Mouse (Mus musculus) limb, embryonic 11.5 days (tissue): Measurements from ENCODE around the gene Cmbl. TPM values are rescaled to one million over a fixed set of nuclear protein-coding genes. Genes with fewer than 3 reads are reported as not detected.

ENCODE experiments used
- ATAC-seq: fragments of 200-750 bp; cut with Nextera tagmentation; 2 replicates; pipeline ENCODE4 v1.8.0; 2017; ENCODE audit warnings: low read depth; ENCODE audit not compliant: insufficient number of reproducible peaks, low FRiP score, low TSS enrichment
- DNase-seq: peaks from one replicate; pipeline ENCODE4 v3.0.0-alpha.2; 2015; ENCODE audit warnings: low spot score
- H3K27ac ChIP-seq: fragments of 300-500 bp; sonication (generic); replicated peaks from 2 replicates; pipeline ENCODE4 v1.5.1; 2014; ENCODE audit warnings: low read depth, mild to moderate bottlenecking, low read length
- H3K27me3 ChIP-seq: fragments of 300-500 bp; sonication (generic); 2 replicates; pipeline ENCODE4 v1.6.1; 2014; ENCODE audit warnings: mild to moderate bottlenecking, low read length, mixed read lengths; ENCODE audit not compliant: control insufficient read depth, insufficient read depth
- H3K36me3 ChIP-seq: fragments of 300-500 bp; sonication (generic); 2 replicates; pipeline ENCODE4 v1.6.1; 2014; ENCODE audit warnings: mild to moderate bottlenecking, low read length, moderate library complexity, mixed read lengths; ENCODE audit not compliant: control insufficient read depth, insufficient read depth
- H3K4me1 ChIP-seq: fragments of 300-500 bp; sonication (generic); 2 replicates; pipeline ENCODE4 v1.6.1; 2014; ENCODE audit warnings: low read length, mixed read lengths; ENCODE audit not compliant: control insufficient read depth, insufficient read depth
- H3K4me2 ChIP-seq: fragments of 300-500 bp; sonication (generic); 2 replicates; pipeline ENCODE4 v1.6.1; 2014; ENCODE audit warnings: low read depth, mild to moderate bottlenecking, moderate library complexity; ENCODE audit not compliant: severe bottlenecking
- H3K4me3 ChIP-seq: fragments of 300-500 bp; sonication (generic); 2 replicates; pipeline ENCODE4 v1.5.1; 2014; ENCODE audit warnings: low read depth, low read length
- H3K9ac ChIP-seq: fragments of 300-500 bp; sonication (generic); 2 replicates; pipeline ENCODE4 v1.6.1; 2014; ENCODE audit warnings: mild to moderate bottlenecking, low read length
- H3K9me3 ChIP-seq: fragments of 300-500 bp; sonication (generic); 2 replicates; pipeline ENCODE4 v1.6.1; 2016; ENCODE audit warnings: low read length; ENCODE audit not compliant: control insufficient read depth
- WGBS: fragments of 180-500 bp; shearing (Covaris S2); extraction: QIAGEN DNeasy Blood & Tissue Kit; methylation state at CpG from one replicate; pipeline ENCODE4 v1.1.7; 2014; 5-methylcytosine and 5-hydroxymethylcytosine counted together
- polyA plus RNA-seq: library from polyadenylated mRNA; unstranded; fragments of >200 nt; fragmentation: Nextera tagmentation; extraction: Ambion mirVana; gene quantifications from 2 replicates; pipeline ENCODE4 v1.2.1, GENCODE M21; 2014

Gene Cmbl
- polyA plus RNA-seq, 1 experiment from 2014 or later, result 1.1 TPM

DNA sequence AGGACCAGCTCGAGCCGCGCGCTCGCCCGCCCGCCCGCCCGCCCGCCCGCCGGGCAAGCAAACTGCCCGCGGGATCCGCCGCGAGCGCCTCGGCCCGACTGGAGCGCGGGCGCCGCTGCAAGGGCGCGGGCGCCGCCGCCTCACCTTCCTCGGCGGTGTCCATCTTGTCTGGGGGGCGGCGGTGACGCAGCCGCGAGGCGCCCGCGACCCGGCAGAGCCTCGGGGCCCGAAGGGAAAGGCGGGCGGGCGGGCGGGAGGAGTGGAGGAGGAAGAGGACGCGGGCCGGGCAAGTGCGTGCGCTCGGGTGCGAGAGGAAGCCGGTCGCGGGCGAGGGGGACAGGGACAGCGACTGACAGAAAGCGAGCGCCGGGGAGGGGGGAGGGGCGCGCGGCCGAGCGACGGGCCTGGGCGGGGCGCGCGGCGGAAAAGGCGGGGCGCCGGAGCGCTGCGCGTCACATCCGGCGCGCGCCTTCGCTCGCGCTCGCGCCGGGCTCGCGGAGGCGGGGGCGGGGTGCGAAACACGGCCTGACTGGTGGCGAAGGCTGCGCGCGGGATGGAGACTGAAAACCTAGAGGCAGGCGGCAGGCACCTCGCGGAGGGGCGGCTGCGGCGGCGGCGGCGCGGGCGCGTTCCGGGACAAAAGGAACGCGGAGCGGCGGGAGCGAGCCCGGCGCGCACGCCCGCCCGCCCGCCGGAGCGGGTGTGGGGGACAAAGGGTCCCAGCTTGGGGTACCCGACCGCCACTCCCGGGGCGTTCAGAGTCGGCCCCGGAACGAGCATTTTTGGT lies 34.3 kb upstream of the Cmbl start, which contains the start of gene March6:
Gene March6, minus strand, starts transcription at position 395 of the 787 bp plus-strand sequence.
- Histone ChIP-seq H3K4me3 (peak within 1 kb of the TSS; percentile 97), H3K27ac (peak within 1 kb of the TSS; percentile 96), H3K36me3 (no peaks in the 10 kb centered on the region; the same call in 1 of the 2 replicates), H3K4me1 (peaks cover 5% of the 10 kb centered on the region), H3K27me3 (no peaks in the 10 kb centered on the region), H3K4me2 (peak within 1 kb of the TSS; percentile 65), H3K9ac (peak within 1 kb of the TSS; percentile 93), H3K9me3 (no peaks in the 10 kb centered on the region)
- ATAC-seq (peak; percentile 91), DNase-seq (peak; percentile 92)
- WGBS, result under 1% methylated on average over 99 of the region's 132 CpGs

DNA sequence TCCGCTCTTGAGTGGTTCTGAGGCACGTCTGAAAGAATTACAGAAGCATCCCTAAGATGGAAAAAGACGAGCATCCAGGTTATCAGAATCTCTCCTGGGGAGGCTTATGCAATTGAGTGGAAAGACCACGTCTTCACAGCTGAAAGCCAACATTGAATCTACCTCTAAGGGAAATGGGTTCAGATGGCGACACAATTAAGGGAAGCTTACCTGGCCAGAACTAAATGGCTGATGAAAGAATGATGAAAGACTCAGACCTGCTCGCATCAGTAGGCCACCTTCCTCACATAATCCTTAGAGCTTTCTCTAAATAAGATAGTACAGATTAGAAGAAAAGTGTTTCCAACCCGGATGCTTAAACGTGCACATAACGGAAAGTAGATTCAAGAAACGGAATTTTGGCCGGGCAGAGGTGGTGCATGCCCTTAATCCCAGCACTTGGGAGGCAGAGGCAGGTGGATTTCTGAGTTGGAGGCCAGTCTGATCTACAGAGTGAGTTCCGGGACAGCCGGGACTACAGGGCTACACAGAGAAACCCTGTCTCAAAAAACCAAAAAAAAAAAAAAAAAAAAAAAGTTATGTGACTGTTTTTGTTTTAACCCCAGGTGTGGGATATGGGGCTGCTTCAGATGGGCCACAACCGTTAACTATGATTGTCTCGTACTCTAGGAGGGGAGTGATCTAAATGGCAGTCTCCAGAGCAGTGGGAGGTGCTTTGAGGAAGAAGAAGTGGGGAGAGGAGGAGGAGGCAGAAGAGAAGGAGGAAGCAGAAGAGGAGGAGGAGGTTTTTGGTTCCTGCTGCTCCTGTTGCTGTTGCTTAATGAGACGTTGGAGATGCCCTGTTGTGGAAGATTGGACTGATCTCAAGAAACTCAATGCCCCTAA lies 33.5 kb upstream of the Cmbl start:
- H3K27ac ChIP-seq, result peak overlapping the region; percentile 96
- peak overlapping the region; percentile 93 for H3K9ac ChIP-seq
- H3K4me1 ChIP-seq, result peaks cover 8% of the 10 kb centered on the region
- H3K36me3 ChIP-seq, result no peaks in the 10 kb centered on the region; the same call in 1 of the 2 replicates
- DNase-seq, result no peak
- no peaks in the 10 kb centered on the region for H3K27me3 ChIP-seq
- peak overlapping the region; percentile 65 for H3K4me2 ChIP-seq
- ATAC-seq, result 0 out of 2 replicates have a peak, but pooled peaks have one; percentile 1
- peak overlapping the region; percentile 97 for H3K4me3 ChIP-seq
- 27% methylated on average over 16 of the region's 16 CpGs for WGBS
- H3K9me3 ChIP-seq, result no peaks in the 10 kb centered on the region

DNA sequence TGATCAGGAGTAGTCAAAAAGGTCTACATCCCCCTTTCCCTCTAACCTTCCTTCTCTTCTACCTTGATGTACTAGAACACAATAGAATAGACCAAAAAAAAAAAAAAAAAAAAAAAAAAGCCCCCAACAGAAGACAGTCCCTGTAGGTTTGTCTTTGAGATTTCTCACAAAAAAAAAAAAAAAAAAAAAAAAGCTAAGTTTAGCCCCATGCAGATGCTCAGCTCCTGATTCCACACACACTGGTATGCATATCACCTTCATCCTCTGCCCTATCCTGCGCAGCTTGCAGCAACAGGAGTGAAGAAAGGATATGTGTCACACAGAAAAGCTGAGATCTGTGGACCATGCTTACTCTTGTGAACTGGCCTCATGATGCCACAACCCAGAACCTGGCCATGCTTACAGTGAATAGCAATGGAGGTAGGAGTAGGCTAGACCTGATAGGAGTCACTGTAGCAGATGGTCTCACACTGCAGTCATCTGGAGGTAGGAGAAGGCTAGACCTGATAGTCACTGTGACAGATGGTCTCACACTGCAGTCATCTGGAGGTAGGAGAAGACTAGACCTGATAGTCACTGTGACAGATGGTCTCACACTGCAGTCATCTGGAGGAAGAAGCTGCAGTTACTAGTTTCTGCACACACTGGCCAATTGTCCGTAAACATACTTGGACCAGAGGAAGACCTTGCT lies 32.7 kb upstream of the Cmbl start:
- 97% methylated on average over 2 of the region's 2 CpGs for WGBS

DNA sequence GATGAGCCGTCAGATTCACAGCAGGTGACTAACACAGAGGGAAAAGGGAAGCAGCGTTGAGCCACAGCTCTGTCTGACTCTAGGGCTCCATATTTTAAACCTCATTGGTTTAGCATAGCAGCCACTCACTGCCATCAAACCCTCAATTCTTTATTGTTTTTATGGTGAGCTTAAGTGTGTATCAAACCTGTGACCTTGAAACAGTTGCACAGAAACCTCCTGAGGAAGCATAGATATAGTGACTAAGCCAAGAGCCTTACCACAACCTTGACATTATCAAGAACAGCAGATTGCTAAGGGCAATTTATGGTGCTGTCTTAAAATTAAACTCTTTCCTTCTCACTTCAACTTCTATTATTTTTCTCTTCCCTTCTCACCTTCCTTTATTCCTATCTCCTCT lies 31.7 kb upstream of the Cmbl start:
- 88% methylated on average over 2 of the region's 2 CpGs for WGBS
- H3K4me2 ChIP-seq, result no peak overlapping the region
- H3K36me3 ChIP-seq, result no peaks in the 10 kb centered on the region
- H3K4me1 ChIP-seq, result peaks cover 8% of the 10 kb centered on the region
- no peak overlapping the region for H3K9ac ChIP-seq
- H3K9me3 ChIP-seq, result no peaks in the 10 kb centered on the region
- H3K27ac ChIP-seq, result no peak overlapping the region
- DNase-seq, result no peak
- no peaks in the 10 kb centered on the region for H3K27me3 ChIP-seq
- no peak overlapping the region for H3K4me3 ChIP-seq
- no peak for ATAC-seq

More for the DNA sequence above, 32.7 kb upstream of the Cmbl start:
- no peaks in the 10 kb centered on the region for H3K9me3 ChIP-seq
- no peak overlapping the region for H3K4me3 ChIP-seq
- H3K27me3 ChIP-seq, result no peaks in the 10 kb centered on the region
- H3K9ac ChIP-seq, result no peak overlapping the region
- no peak overlapping the region for H3K4me2 ChIP-seq
- H3K27ac ChIP-seq, result no peak overlapping the region
- H3K36me3 ChIP-seq, result no peaks in the 10 kb centered on the region; the same call in 1 of the 2 replicates
- peaks cover 8% of the 10 kb centered on the region for H3K4me1 ChIP-seq
- peak; percentile 21 for DNase-seq
- ATAC-seq, result no peak

DNA sequence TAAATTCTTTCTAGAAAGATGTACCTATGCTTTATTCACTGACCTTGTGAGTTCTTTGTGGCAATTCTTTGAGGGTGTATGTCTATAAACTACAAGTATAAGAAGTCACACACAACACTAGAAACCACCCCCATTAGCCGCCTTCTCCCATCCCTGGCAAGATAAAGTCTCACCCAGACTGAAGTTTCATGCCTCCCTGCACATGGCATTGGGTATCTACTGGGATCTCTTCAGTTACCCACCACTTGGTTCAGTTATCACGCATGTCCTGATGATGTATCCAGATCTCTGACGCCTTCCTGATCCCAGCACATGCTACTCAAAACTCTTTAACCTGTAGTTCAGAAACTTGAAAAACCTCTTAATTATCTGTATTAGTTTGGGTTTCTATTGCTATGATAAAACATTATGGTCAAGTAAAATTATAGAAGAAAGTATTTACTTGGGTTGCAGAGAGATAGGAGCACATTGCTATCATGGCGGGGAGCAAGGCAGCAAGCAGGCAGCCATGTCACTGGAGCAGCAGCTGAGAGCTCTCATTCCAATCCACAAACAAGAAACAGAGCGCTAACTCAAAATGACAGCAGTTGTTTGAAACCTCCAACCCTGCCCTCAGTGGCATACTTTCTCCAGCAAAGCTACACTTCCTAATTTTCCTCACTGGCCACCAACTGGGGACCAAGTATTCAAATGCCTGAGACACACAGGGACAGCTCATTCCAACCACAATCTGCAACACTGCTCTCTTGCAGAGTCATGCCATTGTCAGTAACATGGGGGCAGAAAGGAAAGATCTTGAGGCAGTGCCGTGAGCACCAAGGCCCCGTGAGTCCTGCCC lies 30.5 kb upstream of the Cmbl start:
- Histone ChIP-seq H3K4me2 (no peak overlapping the region), H3K27ac (no peak overlapping the region), H3K27me3 (no peaks in the 10 kb centered on the region), H3K36me3 (no peaks in the 10 kb centered on the region), H3K4me3 (no peak overlapping the region), H3K4me1 (0 out of 2 replicates have a peak, but pooled peaks cover 3% of the 10 kb centered on the region), H3K9ac (no peak overlapping the region), H3K9me3 (no peaks in the 10 kb centered on the region)
- ATAC-seq (no peak), DNase-seq (no peak)
- WGBS, result 87% methylated on average over 7 of the region's 7 CpGs

DNA sequence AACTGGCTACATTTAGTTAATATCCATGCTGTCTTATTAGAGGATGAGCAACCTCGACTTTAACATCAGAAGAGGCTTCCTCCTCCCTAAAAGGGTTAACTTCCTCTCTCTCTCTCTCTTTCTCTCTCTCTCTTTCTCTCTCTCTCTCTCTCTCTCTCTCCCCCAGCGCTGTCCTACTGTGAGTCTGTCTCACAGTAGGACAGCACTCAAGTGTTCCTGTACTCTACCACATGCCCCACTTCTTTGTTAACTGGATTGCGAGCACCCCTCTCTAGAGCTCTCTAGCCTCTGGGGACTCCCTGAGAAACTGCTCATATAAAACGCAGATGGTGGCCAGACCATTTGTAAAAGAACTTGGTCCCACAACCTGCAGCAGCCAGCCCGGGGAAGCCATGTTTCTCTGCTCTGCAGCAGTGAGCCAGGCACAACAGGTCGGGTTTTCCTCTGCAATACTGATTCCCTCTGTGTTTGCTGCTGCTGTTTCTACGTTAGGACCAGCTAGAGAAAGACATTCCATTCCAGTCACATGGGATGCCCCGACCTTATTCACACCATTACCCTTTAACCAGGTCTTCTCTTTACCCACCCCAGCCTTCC lies 29.8 kb upstream of the Cmbl start:
- no peak overlapping the region for H3K4me3 ChIP-seq
- DNase-seq (peak; percentile 29), ATAC-seq (no peak)
- H3K36me3 ChIP-seq, result no peaks in the 10 kb centered on the region
- H3K4me2 ChIP-seq, result no peak overlapping the region
- H3K9me3 ChIP-seq, result no peaks in the 10 kb centered on the region
- 33% methylated on average over 8 of the region's 8 CpGs for WGBS
- H3K27me3 ChIP-seq, result no peaks in the 10 kb centered on the region
- 0 out of 2 replicates have a peak, but pooled peaks cover 3% of the 10 kb centered on the region for H3K4me1 ChIP-seq
- H3K27ac ChIP-seq, result no peak overlapping the region
- no peak overlapping the region for H3K9ac ChIP-seq

DNA sequence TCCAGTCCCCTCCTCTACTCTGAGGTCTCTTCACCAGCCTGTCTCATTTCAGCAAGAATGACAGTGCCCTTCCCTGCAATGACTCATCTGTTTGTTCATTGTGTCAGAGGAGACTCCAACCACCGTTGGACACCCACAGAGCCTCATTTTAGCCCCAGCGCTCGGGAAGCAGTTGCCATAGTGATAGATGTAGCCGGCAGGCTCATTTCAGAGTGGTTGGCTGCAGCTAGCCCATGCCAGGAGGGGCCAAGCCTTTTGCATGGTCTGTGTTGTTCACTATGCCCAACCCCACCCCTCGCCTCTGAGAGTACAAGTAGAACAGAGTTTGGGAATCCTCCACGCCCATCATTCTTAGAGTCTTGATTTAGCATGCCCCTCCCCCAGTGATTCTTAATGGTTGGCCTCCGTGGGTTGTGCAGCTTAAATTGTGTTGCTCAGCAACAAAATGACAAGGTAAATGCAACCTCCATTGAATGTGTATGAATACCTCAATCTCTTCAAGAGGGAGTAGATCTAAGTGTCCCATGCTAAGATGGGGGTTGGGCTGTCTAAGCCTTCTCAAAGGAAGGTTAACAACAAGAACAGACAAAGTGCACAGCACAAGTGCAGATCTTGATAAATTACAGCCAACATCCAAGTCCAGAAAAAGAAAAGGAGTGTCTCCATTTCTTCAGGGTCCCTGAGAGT lies 29.0 kb upstream of the Cmbl start:
- Histone ChIP-seq H3K36me3 (no peaks in the 10 kb centered on the region), H3K4me1 (0 out of 2 replicates have a peak, but pooled peaks cover 3% of the 10 kb centered on the region), H3K27me3 (no peaks in the 10 kb centered on the region), H3K9me3 (no peaks in the 10 kb centered on the region), H3K4me2 (no peak overlapping the region), H3K4me3 (no peak overlapping the region), H3K9ac (no peak overlapping the region; the same call in 1 of the 2 replicates), H3K27ac (no peak overlapping the region)
- no peak for DNase-seq
- ATAC-seq, result no peak
- 40% methylated on average over 7 of the region's 7 CpGs for whole genome bisulfite sequencing
